ENCODE assay signal across 16 mouse cellular contexts in genomic region chr4:118862704-118863103, GRCm38 (mm10). TPM values are rescaled to one million over a fixed set of nuclear protein-coding genes. Genes with fewer than 3 reads are reported as not detected.
A peak's percentile ranks its signal among the peaks of the same experiment; 100 is the strongest.
DNase-seq lines count a peak whose midpoint lies in the region; ATAC-seq and TF ChIP-seq lines count a peak whose summit lies in the region.
"Had no signal": no experiment of that assay in that cellular context is flagged by ENCODE, and none has a peak within 500 bp of the region (broad histone marks: within the 10 kb centered on the region; RNA-seq: fewer than 3 reads in every experiment).

No protein-coding gene starts in this region.

- H3K9ac ChIP-seq in midbrain, embryonic 14.5 days (replicated peaks; ENCODE audit: low read length): no peak overlapping the region
- no peak overlapping the region for H3K9ac ChIP-seq in midbrain, embryonic 11.5 days (ENCODE audit: low read length)
- H3K9ac ChIP-seq in intestine, postnatal 0 days (ENCODE audit: low read depth, low read length): no peak overlapping the region
- H3K9ac ChIP-seq: liver, embryonic 15.5 days had no signal

- no peak overlapping the region for H3K4me2 ChIP-seq in midbrain, embryonic 14.5 days (ENCODE audit: low read length)
- H3K4me2 ChIP-seq in midbrain, embryonic 11.5 days: no peak overlapping the region
- no peak overlapping the region for H3K4me2 ChIP-seq in intestine, postnatal 0 days (replicated peaks; ENCODE audit: low read depth)
- H3K4me2 ChIP-seq: liver, embryonic 15.5 days had no signal

- no peak for ATAC-seq in midbrain, embryonic 14.5 days (ENCODE audit: low FRiP score, low TSS enrichment)
- ATAC-seq in midbrain, embryonic 11.5 days (ENCODE audit: low FRiP score): no peak
- ATAC-seq in intestine, postnatal 0 days: no peak

- H3K27me3 ChIP-seq in midbrain, embryonic 14.5 days (ENCODE audit: control insufficient read depth, insufficient read depth, low read length): no peaks in the 10 kb centered on the region
- no peaks in the 10 kb centered on the region for H3K27me3 ChIP-seq in midbrain, embryonic 11.5 days (ENCODE audit: control insufficient read depth, insufficient read depth, low read length)
- H3K27me3 ChIP-seq in intestine, postnatal 0 days (replicated peaks; ENCODE audit: control insufficient read depth, insufficient read depth, low read length): no peaks in the 10 kb centered on the region
- H3K27me3 ChIP-seq: liver, embryonic 15.5 days; megakaryocyte, embryonic 14.5 days had no signal

- H3K9me3 ChIP-seq in midbrain, embryonic 14.5 days (ENCODE audit: control insufficient read depth, low read length): no peaks in the 10 kb centered on the region
- no peaks in the 10 kb centered on the region for H3K9me3 ChIP-seq in midbrain, embryonic 11.5 days (ENCODE audit: control insufficient read depth, low read length)
- H3K9me3 ChIP-seq in intestine, postnatal 0 days (ENCODE audit: control insufficient read depth): no peaks in the 10 kb centered on the region
- H3K9me3 ChIP-seq: liver, embryonic 15.5 days; megakaryocyte, embryonic 14.5 days had no signal

- no peaks in the 10 kb centered on the region for H3K36me3 ChIP-seq in midbrain, embryonic 14.5 days (ENCODE audit: control insufficient read depth, insufficient read depth, low read length)
- no peaks in the 10 kb centered on the region for H3K36me3 ChIP-seq in midbrain, embryonic 11.5 days (ENCODE audit: control insufficient read depth, insufficient read depth, low read length)
- H3K36me3 ChIP-seq in intestine, postnatal 0 days (ENCODE audit: control insufficient read depth, insufficient read depth): no peaks in the 10 kb centered on the region
- H3K36me3 ChIP-seq: liver, embryonic 15.5 days had no signal

- DNase-seq in gastrocnemius, adult 18-20 months (ENCODE audit: low spot score): peak; percentile 48
- no peak for DNase-seq in gastrocnemius, postnatal 4 days (ENCODE audit: low spot score in 2 of 2)
- DNase-seq in midbrain, embryonic 14.5 days: peak; percentile 2
- DNase-seq in midbrain, embryonic 11.5 days (ENCODE audit: low spot score, missing footprints): no peak
- peak; percentile 8 to 27 for DNase-seq in gastrocnemius, adult 8-10 months (ENCODE audit: low spot score in 2 of 2)
- peak; percentile 36 for DNase-seq in retina, postnatal 7 days (ENCODE audit: low read depth, low spot score)
- DNase-seq in adrenal gland, adult 2 months: no peak
- DNase-seq: kidney, adult 8-10 months had no signal

- no peak overlapping the region for H3K27ac ChIP-seq in midbrain, embryonic 14.5 days (replicated peaks; ENCODE audit: low read depth, low read length)
- H3K27ac ChIP-seq in midbrain, embryonic 11.5 days (ENCODE audit: low read depth, low read length): no peak overlapping the region
- H3K27ac ChIP-seq in intestine, postnatal 0 days (ENCODE audit: low read depth, low read length): no peak overlapping the region
- H3K27ac ChIP-seq: liver, embryonic 15.5 days had no signal

- H3K4me1 ChIP-seq in midbrain, embryonic 14.5 days (ENCODE audit: control insufficient read depth, insufficient read depth, low read length): no peaks in the 10 kb centered on the region
- no peaks in the 10 kb centered on the region for H3K4me1 ChIP-seq in midbrain, embryonic 11.5 days (ENCODE audit: control insufficient read depth, insufficient read depth, low read length)
- H3K4me1 ChIP-seq in intestine, postnatal 0 days (replicated peaks; ENCODE audit: control insufficient read depth, insufficient read depth, low read length): no peaks in the 10 kb centered on the region
- H3K4me1 ChIP-seq: liver, embryonic 15.5 days; megakaryocyte, embryonic 14.5 days had no signal

- no peak overlapping the region for H3K4me3 ChIP-seq in midbrain, embryonic 14.5 days (replicated peaks; ENCODE audit: low read depth, low read length)
- no peak overlapping the region for H3K4me3 ChIP-seq in midbrain, embryonic 11.5 days (ENCODE audit: low read depth, low read length)
- H3K4me3 ChIP-seq in intestine, postnatal 0 days (ENCODE audit: low read depth, low read length): no peak overlapping the region
- H3K4me3 ChIP-seq: liver, embryonic 15.5 days; megakaryocyte, embryonic 14.5 days had no signal

- TF ChIP-seq CTCF in intestine, postnatal 0 days (IDR thresholded peaks at IDR 0.05; ENCODE audit: low read depth): no peak

- 46% methylated on average over 4 of the region's 4 CpGs for WGBS in midbrain, embryonic 14.5 days
- 69% methylated on average over 4 of the region's 4 CpGs for WGBS in midbrain, embryonic 11.5 days
- WGBS in intestine, postnatal 0 days: 70% methylated on average over 4 of the region's 4 CpGs

RNA-seq across cellular contexts. Expression of gene Olfr1331, which starts 1.7 kb away (rescaled TPM):
- not detected for total RNA-seq in gastrocnemius, adult 18-20 months (2021)
- total RNA-seq in gastrocnemius, postnatal 4 days (2021): not detected
- polyA plus RNA-seq in midbrain, embryonic 14.5 days (2014; fragmentation: Nextera tagmentation; extraction: Ambion mirVana): not detected in 2 replicates
- polyA plus RNA-seq in midbrain, embryonic 11.5 days (2014; fragmentation: Nextera tagmentation; extraction: Ambion mirVana): not detected in 2 replicates
- total RNA-seq in gastrocnemius, adult 8-10 months (2022): not detected
- total RNA-seq in adrenal gland, adult 2 months (2021): not detected
- not detected in 2 replicates for polyA plus RNA-seq in adrenal gland, adult 2 months (2012; rRNA removed)
- polyA plus RNA-seq in intestine, postnatal 0 days (2015; fragmentation: Nextera tagmentation; extraction: Ambion mirVana): not detected in 2 replicates
- total RNA-seq: left cerebral cortex, adult 8-10 months had no signal
- polyA plus RNA-seq: forebrain, embryonic 11.5 days; heart, embryonic 16.5 days; liver, embryonic 15.5 days; neural tube, embryonic 11.5 days; stomach, embryonic 16.5 days had no signal

RNA-seq across cellular contexts. Expression of gene Olfr1330, which starts 25.7 kb away (rescaled TPM):
- not detected for total RNA-seq in gastrocnemius, adult 18-20 months (2021)
- total RNA-seq in gastrocnemius, postnatal 4 days (2021): not detected
- not detected in 2 replicates for polyA plus RNA-seq in midbrain, embryonic 14.5 days (2014; fragmentation: Nextera tagmentation; extraction: Ambion mirVana)
- polyA plus RNA-seq in midbrain, embryonic 11.5 days (2014; fragmentation: Nextera tagmentation; extraction: Ambion mirVana): not detected in 2 replicates
- total RNA-seq in gastrocnemius, adult 8-10 months (2022): not detected
- total RNA-seq in adrenal gland, adult 2 months (2021): not detected
- not detected in 2 replicates for polyA plus RNA-seq in adrenal gland, adult 2 months (2012; rRNA removed)
- not detected in 2 replicates for polyA plus RNA-seq in intestine, postnatal 0 days (2015; fragmentation: Nextera tagmentation; extraction: Ambion mirVana)
- total RNA-seq: left cerebral cortex, adult 8-10 months had no signal
- polyA plus RNA-seq: forebrain, embryonic 11.5 days; liver, embryonic 15.5 days; neural tube, embryonic 11.5 days; stomach, embryonic 16.5 days had no signal

RNA-seq across cellular contexts. Expression of gene Olfr1333, which starts 26.6 kb away (rescaled TPM):
- total RNA-seq in gastrocnemius, adult 18-20 months (2021): not detected
- not detected for total RNA-seq in gastrocnemius, postnatal 4 days (2021)
- not detected in 2 replicates for polyA plus RNA-seq in midbrain, embryonic 14.5 days (2014; fragmentation: Nextera tagmentation; extraction: Ambion mirVana)
- polyA plus RNA-seq in midbrain, embryonic 11.5 days (2014; fragmentation: Nextera tagmentation; extraction: Ambion mirVana): not detected in 2 replicates
- total RNA-seq in gastrocnemius, adult 8-10 months (2022): not detected
- not detected for total RNA-seq in adrenal gland, adult 2 months (2021)
- not detected in 2 replicates for polyA plus RNA-seq in adrenal gland, adult 2 months (2012; rRNA removed)
- not detected in 2 replicates for polyA plus RNA-seq in intestine, postnatal 0 days (2015; fragmentation: Nextera tagmentation; extraction: Ambion mirVana)
- total RNA-seq: left cerebral cortex, adult 8-10 months had no signal
- polyA plus RNA-seq: forebrain, embryonic 11.5 days; heart, embryonic 16.5 days; liver, embryonic 15.5 days; neural tube, embryonic 11.5 days; stomach, embryonic 16.5 days had no signal

RNA-seq across cellular contexts. Expression of gene Olfr1335, which starts 53.0 kb away (rescaled TPM):
- total RNA-seq in gastrocnemius, adult 18-20 months (2021): not detected
- total RNA-seq in gastrocnemius, postnatal 4 days (2021): not detected
- not detected in 2 replicates for polyA plus RNA-seq in midbrain, embryonic 14.5 days (2014; fragmentation: Nextera tagmentation; extraction: Ambion mirVana)
- not detected in 2 replicates for polyA plus RNA-seq in midbrain, embryonic 11.5 days (2014; fragmentation: Nextera tagmentation; extraction: Ambion mirVana)
- total RNA-seq in gastrocnemius, adult 8-10 months (2022): not detected
- not detected for total RNA-seq in adrenal gland, adult 2 months (2021)
- polyA plus RNA-seq in adrenal gland, adult 2 months (2012; rRNA removed): not detected in 2 replicates
- not detected in 2 replicates for polyA plus RNA-seq in intestine, postnatal 0 days (2015; fragmentation: Nextera tagmentation; extraction: Ambion mirVana)
- total RNA-seq: left cerebral cortex, adult 8-10 months had no signal
- polyA plus RNA-seq: forebrain, embryonic 11.5 days; heart, embryonic 16.5 days; liver, embryonic 15.5 days; neural tube, embryonic 11.5 days; stomach, embryonic 16.5 days had no signal

RNA-seq across cellular contexts. Expression of gene Olfr1329, which starts 54.6 kb away (rescaled TPM):
- total RNA-seq in gastrocnemius, adult 18-20 months (2021): not detected
- total RNA-seq in gastrocnemius, postnatal 4 days (2021): not detected
- polyA plus RNA-seq in midbrain, embryonic 14.5 days (2014; fragmentation: Nextera tagmentation; extraction: Ambion mirVana): not detected in 2 replicates
- not detected in 2 replicates for polyA plus RNA-seq in midbrain, embryonic 11.5 days (2014; fragmentation: Nextera tagmentation; extraction: Ambion mirVana)
- total RNA-seq in gastrocnemius, adult 8-10 months (2022): not detected
- total RNA-seq in adrenal gland, adult 2 months (2021): not detected
- polyA plus RNA-seq in adrenal gland, adult 2 months (2012; rRNA removed): not detected in 2 replicates
- polyA plus RNA-seq in intestine, postnatal 0 days (2015; fragmentation: Nextera tagmentation; extraction: Ambion mirVana): not detected in 2 replicates
- total RNA-seq: left cerebral cortex, adult 8-10 months had no signal
- polyA plus RNA-seq: forebrain, embryonic 11.5 days; heart, embryonic 16.5 days; liver, embryonic 15.5 days; neural tube, embryonic 11.5 days; stomach, embryonic 16.5 days had no signal

Comparison
In these comparisons a context has a peak if more than half of its experiments do, and no peak if none do; other contexts are left out.
1. DNase-seq: peak in gastrocnemius, adult 18-20 months (single experiment), midbrain, embryonic 14.5 days (single experiment), gastrocnemius, adult 8-10 months (2 of 2) and retina, postnatal 7 days (single experiment); none in gastrocnemius, postnatal 4 days (0 of 2), midbrain, embryonic 11.5 days (single experiment) and adrenal gland, adult 2 months (single experiment).